Mouse (Mus musculus) gastrocnemius, adult 8-10 months (tissue): ENCODE results near the gene 4933415F23Rik. TPM values are rescaled to one million over a fixed set of nuclear protein-coding genes. Genes with fewer than 3 reads are reported as not detected.
"Not testable (repeated sequence)": the region's sequence is repeated elsewhere in the genome, so short reads cannot be mapped to it uniquely, and the experiment has no call there.

Source experiments
- DNase-seq, 2 experiments: peaks; one replicate each; pipeline ENCODE4 v3.0.0; 2022; ENCODE audit warnings: low spot score in 2 of 2
- total RNA-seq, 4 experiments: library from RNA; stranded (reverse); gene quantifications; 2 replicates each; pipeline ENCODE4 v1.2.4; 2022

4933415F23Rik gene
- total RNA-seq: 10 to 100 TPM in 2 of 4 experiments, 1 to 10 TPM in 2; 5.5 to 19.5 (median 10.8) TPM

GRCm38 (mm10) chr1:23102021-23102420 lies at the start of gene 4933415F23Rik:
4933415F23Rik (minus strand) TSS chr1:23102253.
- no peak for DNase-seq

DNA sequence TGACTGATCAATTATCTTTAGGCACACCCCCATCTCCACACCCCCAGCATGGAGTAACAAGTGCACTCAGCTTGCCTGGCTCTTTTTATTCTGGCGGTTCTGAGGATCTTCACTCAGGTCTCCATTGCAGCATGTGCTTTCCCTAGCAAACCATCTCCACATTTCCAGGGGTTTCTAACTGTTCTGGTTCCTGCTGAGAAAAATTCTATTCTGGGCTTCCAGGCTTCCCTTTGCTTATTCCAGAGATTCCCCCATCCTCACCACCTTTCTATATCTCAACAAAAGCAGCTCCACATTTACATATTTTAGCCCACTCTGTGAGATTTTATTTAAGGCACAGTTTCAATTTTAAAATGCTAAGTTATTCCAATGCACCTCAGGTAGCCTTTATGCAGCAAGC lies 49.7 kb upstream of the 4933415F23Rik start:
- no peak for DNase-seq

- DNase-seq: no peak
Observed at GRCm38 (mm10) chr1:23146198-23146873, 44.3 kb upstream of the 4933415F23Rik start.

- no peak for DNase-seq
Observed at GRCm38 (mm10) chr1:23141121-23141811, 39.2 kb upstream of the 4933415F23Rik start.

- not testable (repeated sequence) for DNase-seq
Observed at GRCm38 (mm10) chr1:23140530-23140929, 38.5 kb upstream of the 4933415F23Rik start.

DNA sequence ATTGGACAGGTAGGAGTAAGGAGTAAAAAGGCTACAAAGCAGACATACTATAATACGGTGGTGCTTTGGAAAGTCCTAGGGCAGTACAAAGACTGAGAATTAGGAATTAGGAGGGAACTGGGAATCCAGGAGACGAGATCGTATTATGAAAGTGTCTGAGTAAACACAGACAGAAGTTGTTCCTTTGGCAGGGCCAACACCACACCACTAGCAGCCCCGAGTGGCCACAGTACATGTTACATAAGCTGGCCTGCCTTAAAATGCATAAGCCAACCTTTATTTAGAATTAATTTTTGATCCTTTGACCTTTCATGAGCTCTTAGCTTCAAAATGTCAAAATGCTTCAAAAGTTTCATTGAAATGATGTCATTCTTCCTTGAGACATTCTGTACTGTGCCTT lies 18.8 kb upstream of the 4933415F23Rik start:
- DNase-seq: no peak

- DNase-seq: no peak
Observed at GRCm38 (mm10) chr1:23119406-23119805, 17.4 kb upstream of the 4933415F23Rik start.

DNA sequence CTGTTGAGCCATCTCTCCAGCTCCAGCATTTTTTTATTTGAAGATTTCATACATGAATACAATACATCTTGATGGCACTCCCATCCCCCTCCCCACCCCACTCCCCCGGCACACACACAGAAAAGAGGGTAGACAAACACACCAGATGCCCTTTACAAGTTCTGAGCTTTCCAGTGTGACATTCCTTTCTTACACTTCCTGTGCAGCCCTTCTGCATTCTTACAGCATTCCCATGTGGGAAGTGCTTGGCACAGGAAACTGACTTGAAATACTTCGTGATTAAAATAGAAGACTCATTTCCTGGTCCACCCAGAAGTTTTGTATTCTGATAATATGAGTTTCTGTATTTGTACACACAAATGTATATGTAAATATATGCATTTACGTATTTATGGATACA lies 15.4 kb upstream of the 4933415F23Rik start:
- no peak for DNase-seq

DNA sequence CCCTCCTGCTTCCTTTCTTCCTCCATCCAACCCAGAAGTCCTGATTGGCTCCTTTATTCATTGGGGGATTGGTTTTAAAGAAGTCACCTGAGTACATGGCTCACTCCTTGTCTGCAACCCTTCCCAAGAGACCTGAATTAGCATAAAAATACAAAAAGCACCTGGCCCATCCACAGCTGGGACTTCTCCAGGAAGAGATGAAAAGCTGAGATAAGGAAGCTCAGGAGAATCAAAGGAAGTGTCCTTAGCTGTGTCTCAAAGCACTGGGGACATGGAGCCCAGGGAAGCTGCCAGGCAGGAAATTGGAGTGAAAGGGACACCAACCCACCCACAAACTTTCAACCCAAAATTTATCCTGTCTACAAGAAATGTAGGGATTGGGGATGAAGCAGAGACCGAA lies 7.1 kb upstream of the 4933415F23Rik start:
- DNase-seq: no peak

DNA sequence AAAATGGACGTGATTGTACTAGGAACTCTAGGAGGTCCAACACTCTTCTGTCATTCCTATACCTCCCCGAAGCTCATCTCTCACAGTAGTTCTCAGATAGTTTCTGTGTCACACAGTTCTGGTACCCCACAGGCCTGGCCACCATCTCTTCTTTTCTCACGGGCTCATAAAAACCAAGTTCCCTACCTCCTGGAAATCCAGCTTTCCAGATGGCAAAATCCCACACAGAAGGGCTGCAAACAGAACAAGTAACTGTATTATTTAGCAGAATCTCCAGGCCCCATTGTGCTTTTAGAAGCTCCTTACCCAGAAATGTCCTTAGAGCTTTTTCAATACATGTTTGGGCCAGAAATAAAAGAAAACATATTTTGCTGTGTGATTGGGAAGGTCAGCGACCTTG lies 828 bp upstream of the 4933415F23Rik start:
- DNase-seq: no peak

GRCm38 (mm10) chr1:23099791-23100190 lies 2.3 kb downstream of the 4933415F23Rik start:
- DNase-seq: no peak

DNA sequence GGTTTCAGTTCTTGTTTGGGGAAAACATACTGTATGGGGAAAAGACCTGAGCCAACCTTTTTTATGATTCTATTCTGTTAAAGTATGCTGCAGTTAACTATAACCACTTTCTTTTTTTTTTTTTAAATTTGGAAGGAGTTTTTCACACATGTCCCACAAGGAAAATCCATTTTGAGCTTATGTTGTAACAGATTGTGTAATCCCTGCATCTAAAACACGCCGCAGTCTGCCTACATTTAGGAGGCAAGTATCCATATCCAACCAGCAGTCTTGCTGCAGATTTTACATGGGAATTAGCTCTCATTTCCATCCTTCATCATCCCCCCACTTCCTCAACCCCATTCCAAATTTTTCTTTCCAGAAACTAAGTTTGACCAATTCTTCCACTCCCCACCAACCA lies 3.6 kb downstream of the 4933415F23Rik start:
- DNase-seq: no peak

GRCm38 (mm10) chr1:23097996-23098395 lies 4.1 kb downstream of the 4933415F23Rik start:
- no peak for DNase-seq

GRCm38 (mm10) chr1:23067715-23068114 lies 34.3 kb downstream of the 4933415F23Rik start:
- no peak for DNase-seq

DNA sequence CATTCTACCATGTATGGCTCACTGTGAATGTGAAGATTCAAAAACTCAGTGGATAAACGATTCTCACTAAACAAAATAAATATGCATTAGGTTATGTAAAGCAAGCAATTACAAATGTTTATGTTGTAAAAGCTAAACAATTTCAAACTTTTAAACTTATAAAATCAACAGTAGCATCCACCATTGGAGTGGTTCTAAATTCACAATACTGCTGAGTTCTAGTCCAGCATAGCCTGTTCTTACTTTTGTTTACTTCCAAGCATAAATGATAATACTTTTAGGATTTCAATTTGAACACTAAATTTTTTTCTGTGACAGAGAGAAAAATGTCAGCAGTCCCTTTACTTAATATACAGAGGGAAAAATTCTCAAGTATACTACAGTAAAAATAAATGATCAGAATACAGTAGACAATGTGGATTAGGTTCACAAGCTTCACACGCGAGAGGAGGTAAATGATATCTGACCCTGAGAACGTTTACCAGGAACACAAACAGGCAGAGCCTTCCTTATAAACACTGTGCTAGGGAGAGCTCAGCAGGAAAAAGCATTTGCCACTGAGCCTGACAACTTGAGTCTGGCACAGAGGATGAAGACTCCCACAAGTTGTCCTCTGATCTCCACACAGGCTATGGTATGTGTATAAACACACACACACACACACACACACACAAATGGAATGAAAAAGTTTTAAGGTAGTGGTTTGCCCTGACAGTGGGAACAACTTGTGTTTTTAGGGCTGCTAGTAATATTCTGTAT lies 37.2 kb downstream of the 4933415F23Rik start:
- no peak for DNase-seq

DNA sequence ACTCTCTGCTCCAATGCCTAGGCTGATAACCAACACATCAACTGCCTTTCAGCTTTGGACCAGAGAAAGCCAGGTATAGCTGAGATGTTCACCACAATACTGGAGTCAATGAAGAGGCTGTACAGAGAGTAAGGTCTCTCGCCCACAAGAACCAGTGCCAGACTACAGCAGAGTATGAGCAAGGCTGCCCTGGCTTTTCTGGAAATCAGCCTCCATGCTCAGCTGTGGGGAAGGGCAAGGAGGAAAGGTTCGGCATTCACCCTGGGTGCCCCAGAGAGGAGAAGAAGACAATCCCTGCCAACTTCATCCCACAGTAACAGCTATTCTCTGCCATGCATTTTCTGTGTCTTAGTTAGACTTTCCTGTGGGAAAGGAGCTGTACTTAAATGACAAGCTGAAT lies 38.1 kb downstream of the 4933415F23Rik start:
- DNase-seq: no peak

GRCm38 (mm10) chr1:23061614-23062373 lies 40.3 kb downstream of the 4933415F23Rik start:
- DNase-seq: no peak

GRCm38 (mm10) chr1:23060056-23060455 lies 42.0 kb downstream of the 4933415F23Rik start:
- DNase-seq: no peak
